9 mouse cellular contexts compared by ENCODE assay signal in genomic region chr5:34183156-34183880, GRCm38 (mm10). TPM values are rescaled to one million over a fixed set of nuclear protein-coding genes. Genes with fewer than 3 reads are reported as not detected.
DNase-seq lines count a peak whose midpoint lies in the region; ATAC-seq and TF ChIP-seq lines count a peak whose summit lies in the region.
"Had no signal": no experiment of that assay in that cellular context is flagged by ENCODE, and none has a peak within 500 bp of the region (broad histone marks: within the 10 kb centered on the region; RNA-seq: fewer than 3 reads in every experiment).

No protein-coding gene starts in this region.

- ATAC-seq in erythroid progenitor cell, adult 5-6 weeks (replicated peaks; ENCODE audit: low FRiP score, poor library complexity, severe bottlenecking), result no peak

- peak overlapping the region; percentile 15 for H3K4me3 ChIP-seq in lung, adult 2 months (replicated peaks; ENCODE audit: extremely low read depth, low read depth, low read length)
- H3K4me3 ChIP-seq: megakaryocyte, embryonic 14.5 days had no signal

- TF ChIP-seq POLR2A in lung, adult 2 months (IDR thresholded peaks at IDR 0.05; ENCODE audit: borderline replicate concordance, extremely low read depth, low read depth, low read length), result peak; percentile 25; the same call in 1 of the 2 replicates

- DNase-seq in cerebellum, adult 18-20 months, result peak; percentile 21 to 29
- no peak for DNase-seq in cerebellum, adult 9-10 months
- DNase-seq in thymus, postnatal 4 days, result peak; percentile 11
- no peak for DNase-seq in thymus, adult 18-20 months
- peak; percentile 77 to 80 for DNase-seq in heart, postnatal 36 days
- DNase-seq in lung, adult 2 months, result peak; percentile 45
- DNase-seq in urinary bladder, adult 2 months (ENCODE audit: low spot score), result no peak

- 23% methylated on average over 5 of the region's 5 CpGs for WGBS in lung, adult 2 months

- intact Hi-C loops in heart, postnatal 36 days (cut with DNase I), result loop anchor here (10.0 kb wide), 4 partner anchors 249 to 529 kb away; partner anchors contain the start of genes Add1, Nelfa, Slbp and Tacc3

- peaks cover 49% of the 10 kb centered on the region for H3K4me1 ChIP-seq in lung, adult 2 months (ENCODE audit: control insufficient read depth, insufficient read depth, low read length)

- TF ChIP-seq CTCF in lung, adult 2 months (IDR thresholded peaks at IDR 0.05; ENCODE audit: insufficient read depth, low read length), result no peak

RNA-seq across cellular contexts. Expression of gene Mxd4, which starts 4.2 kb away (rescaled TPM):
- 10 to 100 TPM; 73.8 to 84.6 TPM for total RNA-seq in heart, postnatal 36 days (2021)
- 318 and 340 TPM in 2 replicates for polyA plus RNA-seq in lung, adult 2 months (2012; rRNA removed)
- 4.7 and 7.1 TPM in 2 replicates for total RNA-seq in erythroid progenitor cell, adult 5-6 weeks (2015; ENCODE audit: low replicate concordance)
- 3.6 and 13.6 TPM in 2 replicates for total RNA-seq in erythroid progenitor cell, adult 5-6 weeks (2017; ENCODE audit: low replicate concordance)
- polyA plus RNA-seq in urinary bladder, adult 2 months (2012; rRNA removed), result 78.7 and 85.4 TPM in 2 replicates

RNA-seq across cellular contexts. Expression of gene Haus3, which starts 14.0 kb away (rescaled TPM):
- 1 to 10 TPM; 3.4 to 4.1 TPM for total RNA-seq in heart, postnatal 36 days (2021)
- 0.46 and 0.49 TPM in 2 replicates for polyA plus RNA-seq in lung, adult 2 months (2012; rRNA removed)
- total RNA-seq in erythroid progenitor cell, adult 5-6 weeks (2015; ENCODE audit: low replicate concordance), result 61.6 and 90.5 TPM in 2 replicates
- total RNA-seq in erythroid progenitor cell, adult 5-6 weeks (2017; ENCODE audit: low replicate concordance), result 99.5 and 120 TPM in 2 replicates
- 5.3 and 6.1 TPM in 2 replicates for polyA plus RNA-seq in urinary bladder, adult 2 months (2012; rRNA removed)

RNA-seq across cellular contexts. Expression of gene Poln, which starts 14.1 kb away (rescaled TPM):
- total RNA-seq in heart, postnatal 36 days (2021), result 1 to 10 TPM; 2.6 to 3.5 TPM
- polyA plus RNA-seq in lung, adult 2 months (2012; rRNA removed), result 0.77 and 1.4 TPM in 2 replicates
- 1.1 and 4.2 TPM in 2 replicates for total RNA-seq in erythroid progenitor cell, adult 5-6 weeks (2015; ENCODE audit: low replicate concordance)
- 1.7 and 7.3 TPM in 2 replicates for total RNA-seq in erythroid progenitor cell, adult 5-6 weeks (2017; ENCODE audit: low replicate concordance)
- polyA plus RNA-seq in urinary bladder, adult 2 months (2012; rRNA removed), result 0.19 and 0.46 TPM in 2 replicates

Comparison
In these comparisons a context has a peak if more than half of its experiments do, and no peak if none do; other contexts are left out.
1. DNase-seq: peak in cerebellum, adult 18-20 months (2 of 2), thymus, postnatal 4 days (single experiment), heart, postnatal 36 days (2 of 2) and lung, adult 2 months (single experiment); none in cerebellum, adult 9-10 months (single experiment), thymus, adult 18-20 months (0 of 2) and urinary bladder, adult 2 months (single experiment).
2. RNA of gene Mxd4, which starts 4.2 kb away (total RNA-seq): 73.8 to 84.6 TPM in heart, postnatal 36 days; 3.6 to 13.6 TPM in erythroid progenitor cell, adult 5-6 weeks; every median in the first group is over 4 times any median in the second.
3. RNA of gene Haus3, which starts 14.0 kb away (total RNA-seq): 61.6 to 120 TPM in erythroid progenitor cell, adult 5-6 weeks; 3.4 to 4.1 TPM in heart, postnatal 36 days; every median in the first group is over 10 times any median in the second.